Mouse (Mus musculus): Measurements from ENCODE around the gene Tomm6. TPM values are rescaled to one million over a fixed set of nuclear protein-coding genes. Genes with fewer than 3 reads are reported as not detected.

The Tomm6 gene
- polyA plus RNA-seq, 1 experiment from 2014 or later: 354 TPM

- WGBS: 4% methylated on average over 64 of the region's 68 CpGs
- no peak overlapping the region for H3K27ac ChIP-seq (ENCODE audit: low read depth, low read length)
- peak overlapping the region; percentile 28 for H3K4me3 ChIP-seq (ENCODE audit: low read depth, low read length)
- peak overlapping the region; percentile 44 for H3K9ac ChIP-seq (ENCODE audit: low read length)
- peaks cover 9% of the 10 kb centered on the region for H3K4me1 ChIP-seq (replicated peaks; ENCODE audit: control insufficient read depth, insufficient read depth, low read length)
- H3K9me3 ChIP-seq (ENCODE audit: control insufficient read depth, low read length): no peaks in the 10 kb centered on the region
- no peaks in the 10 kb centered on the region for H3K36me3 ChIP-seq (ENCODE audit: control insufficient read depth, insufficient read depth, low read length)
- peaks cover 16% of the 10 kb centered on the region for H3K27me3 ChIP-seq (ENCODE audit: control insufficient read depth, insufficient read depth, low read length)
- DNase-seq (ENCODE audit: low spot score) (peak; percentile 79), ATAC-seq (replicated peaks; ENCODE audit: low FRiP score) (peak; percentile 56)
- peak overlapping the region; percentile 63 for H3K4me2 ChIP-seq (ENCODE audit: low read depth, low read length, severe bottlenecking)
These were observed 15.7 kb downstream of the Tomm6 start for GRCm38 (mm10) chr17:47672311-47673111.

GRCm38 (mm10) chr17:47671988-47672310 lies 16.2 kb downstream of the Tomm6 start:
- peaks cover 16% of the 10 kb centered on the region for H3K27me3 ChIP-seq (ENCODE audit: control insufficient read depth, insufficient read depth, low read length)
- H3K36me3 ChIP-seq (ENCODE audit: control insufficient read depth, insufficient read depth, low read length): no peaks in the 10 kb centered on the region
- DNase-seq (ENCODE audit: low spot score) (no peak), ATAC-seq (replicated peaks; ENCODE audit: low FRiP score) (0 out of 2 replicates have a peak, but pooled peaks have one; percentile 30)
- H3K4me2 ChIP-seq (ENCODE audit: low read depth, low read length, severe bottlenecking): peak overlapping the region; percentile 63
- peak overlapping the region; percentile 44 for H3K9ac ChIP-seq (ENCODE audit: low read length)
- no peaks in the 10 kb centered on the region for H3K9me3 ChIP-seq (ENCODE audit: control insufficient read depth, low read length)
- H3K27ac ChIP-seq (ENCODE audit: low read depth, low read length): no peak overlapping the region
- peak overlapping the region; percentile 28 for H3K4me3 ChIP-seq (ENCODE audit: low read depth, low read length)
- H3K4me1 ChIP-seq (replicated peaks; ENCODE audit: control insufficient read depth, insufficient read depth, low read length): peaks cover 9% of the 10 kb centered on the region
- 10% methylated on average over 14 of the region's 14 CpGs for WGBS

GRCm38 (mm10) chr17:47669166-47669565 lies 19.0 kb downstream of the Tomm6 start:
- Histone ChIP-seq H3K4me3 (ENCODE audit: low read depth, low read length) (no peak overlapping the region), H3K9me3 (ENCODE audit: control insufficient read depth, low read length) (no peaks in the 10 kb centered on the region), H3K36me3 (ENCODE audit: control insufficient read depth, insufficient read depth, low read length) (no peaks in the 10 kb centered on the region), H3K4me2 (ENCODE audit: low read depth, low read length, severe bottlenecking) (no peak overlapping the region), H3K4me1 (replicated peaks; ENCODE audit: control insufficient read depth, insufficient read depth, low read length) (peaks cover 9% of the 10 kb centered on the region), H3K27me3 (ENCODE audit: control insufficient read depth, insufficient read depth, low read length) (peaks cover 16% of the 10 kb centered on the region), H3K27ac (ENCODE audit: low read depth, low read length) (no peak overlapping the region), H3K9ac (ENCODE audit: low read length) (no peak overlapping the region)
- no peak for ATAC-seq (replicated peaks; ENCODE audit: low FRiP score)
- WGBS: 74% methylated on average over 4 of the region's 4 CpGs
- DNase-seq (ENCODE audit: low spot score): no peak

- no peak overlapping the region for H3K4me2 ChIP-seq (ENCODE audit: low read depth, low read length, severe bottlenecking)
- H3K9ac ChIP-seq (ENCODE audit: low read length): no peak overlapping the region
- peaks cover 5% of the 10 kb centered on the region for H3K4me1 ChIP-seq (replicated peaks; ENCODE audit: control insufficient read depth, insufficient read depth, low read length)
- ATAC-seq (replicated peaks; ENCODE audit: low FRiP score): no peak
- no peak overlapping the region for H3K4me3 ChIP-seq (ENCODE audit: low read depth, low read length)
- DNase-seq (ENCODE audit: low spot score): no peak
- H3K9me3 ChIP-seq (ENCODE audit: control insufficient read depth, low read length): no peaks in the 10 kb centered on the region
- H3K27me3 ChIP-seq (ENCODE audit: control insufficient read depth, insufficient read depth, low read length): no peaks in the 10 kb centered on the region
- no peaks in the 10 kb centered on the region for H3K36me3 ChIP-seq (ENCODE audit: control insufficient read depth, insufficient read depth, low read length)
- WGBS: 84% methylated on average over 7 of the region's 7 CpGs
- no peak overlapping the region for H3K27ac ChIP-seq (ENCODE audit: low read depth, low read length)
These were observed 23.7 kb downstream of the Tomm6 start for GRCm38 (mm10) chr17:47664474-47664873.

- H3K4me3 ChIP-seq (ENCODE audit: low read depth, low read length): no peak overlapping the region
- peaks cover 5% of the 10 kb centered on the region for H3K4me1 ChIP-seq (replicated peaks; ENCODE audit: control insufficient read depth, insufficient read depth, low read length)
- ATAC-seq (replicated peaks; ENCODE audit: low FRiP score) (peak; percentile 80), DNase-seq (ENCODE audit: low spot score) (peak; percentile 67)
- H3K27ac ChIP-seq (ENCODE audit: low read depth, low read length): 0 out of 2 replicates have a peak overlapping the region, but pooled peaks have one; percentile 34
- H3K9ac ChIP-seq (ENCODE audit: low read length): no peak overlapping the region
- WGBS: 23% methylated on average over 9 of the region's 9 CpGs
- H3K27me3 ChIP-seq (ENCODE audit: control insufficient read depth, insufficient read depth, low read length): no peaks in the 10 kb centered on the region
- no peaks in the 10 kb centered on the region for H3K9me3 ChIP-seq (ENCODE audit: control insufficient read depth, low read length)
- no peaks in the 10 kb centered on the region for H3K36me3 ChIP-seq (ENCODE audit: control insufficient read depth, insufficient read depth, low read length)
- H3K4me2 ChIP-seq (ENCODE audit: low read depth, low read length, severe bottlenecking): no peak overlapping the region
These were observed 25.0 kb downstream of the Tomm6 start for GRCm38 (mm10) chr17:47663009-47663713.

- no peak overlapping the region for H3K27ac ChIP-seq (ENCODE audit: low read depth, low read length)
- no peak overlapping the region for H3K9ac ChIP-seq (ENCODE audit: low read length)
- no peak overlapping the region for H3K4me3 ChIP-seq (ENCODE audit: low read depth, low read length)
- no peaks in the 10 kb centered on the region for H3K9me3 ChIP-seq (ENCODE audit: control insufficient read depth, low read length)
- no peaks in the 10 kb centered on the region for H3K36me3 ChIP-seq (ENCODE audit: control insufficient read depth, insufficient read depth, low read length)
- H3K4me1 ChIP-seq (replicated peaks; ENCODE audit: control insufficient read depth, insufficient read depth, low read length): peaks cover 5% of the 10 kb centered on the region
- no peak for DNase-seq (ENCODE audit: low spot score)
- no peak for ATAC-seq (replicated peaks; ENCODE audit: low FRiP score)
- H3K4me2 ChIP-seq (ENCODE audit: low read depth, low read length, severe bottlenecking): no peak overlapping the region
- WGBS: 87% methylated on average over 3 of the region's 3 CpGs
- H3K27me3 ChIP-seq (ENCODE audit: control insufficient read depth, insufficient read depth, low read length): no peaks in the 10 kb centered on the region
These were observed 29.4 kb downstream of the Tomm6 start for GRCm38 (mm10) chr17:47658741-47659243.

- no peak overlapping the region for H3K9ac ChIP-seq (ENCODE audit: low read length)
- no peak overlapping the region for H3K4me2 ChIP-seq (ENCODE audit: low read depth, low read length, severe bottlenecking)
- H3K4me1 ChIP-seq (replicated peaks; ENCODE audit: control insufficient read depth, insufficient read depth, low read length): peaks cover 3% of the 10 kb centered on the region; the same call in 1 of the 2 replicates
- H3K27me3 ChIP-seq (ENCODE audit: control insufficient read depth, insufficient read depth, low read length): no peaks in the 10 kb centered on the region
- H3K9me3 ChIP-seq (ENCODE audit: control insufficient read depth, low read length): no peaks in the 10 kb centered on the region
- no peak for DNase-seq (ENCODE audit: low spot score)
- no peaks in the 10 kb centered on the region for H3K36me3 ChIP-seq (ENCODE audit: control insufficient read depth, insufficient read depth, low read length)
- H3K4me3 ChIP-seq (ENCODE audit: low read depth, low read length): no peak overlapping the region
- no peak overlapping the region for H3K27ac ChIP-seq (ENCODE audit: low read depth, low read length)
- WGBS: 89% methylated on average over 4 of the region's 4 CpGs
- ATAC-seq (replicated peaks; ENCODE audit: low FRiP score): no peak
These were observed 30.3 kb downstream of the Tomm6 start for GRCm38 (mm10) chr17:47657901-47658300.

GRCm38 (mm10) chr17:47655697-47656096 lies 32.5 kb downstream of the Tomm6 start:
- Histone ChIP-seq H3K9me3 (ENCODE audit: control insufficient read depth, low read length) (no peaks in the 10 kb centered on the region), H3K4me3 (ENCODE audit: low read depth, low read length) (no peak overlapping the region), H3K4me1 (replicated peaks; ENCODE audit: control insufficient read depth, insufficient read depth, low read length) (no peaks in the 10 kb centered on the region; the same call in 1 of the 2 replicates), H3K27me3 (ENCODE audit: control insufficient read depth, insufficient read depth, low read length) (no peaks in the 10 kb centered on the region), H3K4me2 (ENCODE audit: low read depth, low read length, severe bottlenecking) (no peak overlapping the region), H3K9ac (ENCODE audit: low read length) (no peak overlapping the region), H3K36me3 (ENCODE audit: control insufficient read depth, insufficient read depth, low read length) (no peaks in the 10 kb centered on the region), H3K27ac (ENCODE audit: low read depth, low read length) (no peak overlapping the region)
- no peak for DNase-seq (ENCODE audit: low spot score)
- WGBS: 85% methylated on average over 5 of the region's 5 CpGs
- no peak for ATAC-seq (replicated peaks; ENCODE audit: low FRiP score)
